Mouse (Mus musculus) E14TG2a.4 (cell line): ENCODE measurements around the gene A730049H05Rik.

Experiments
- CTCF ChIP-seq: conservative IDR thresholded peaks from 2 replicates; pipeline ENCODE4 v1.5.1; 2014; ENCODE audit warnings: low read length
- NANOG ChIP-seq: IDR thresholded peaks from 2 replicates; pipeline ENCODE4 v1.6.1; 2014; ENCODE audit warnings: borderline replicate concordance, low read length, mixed read lengths

DNA sequence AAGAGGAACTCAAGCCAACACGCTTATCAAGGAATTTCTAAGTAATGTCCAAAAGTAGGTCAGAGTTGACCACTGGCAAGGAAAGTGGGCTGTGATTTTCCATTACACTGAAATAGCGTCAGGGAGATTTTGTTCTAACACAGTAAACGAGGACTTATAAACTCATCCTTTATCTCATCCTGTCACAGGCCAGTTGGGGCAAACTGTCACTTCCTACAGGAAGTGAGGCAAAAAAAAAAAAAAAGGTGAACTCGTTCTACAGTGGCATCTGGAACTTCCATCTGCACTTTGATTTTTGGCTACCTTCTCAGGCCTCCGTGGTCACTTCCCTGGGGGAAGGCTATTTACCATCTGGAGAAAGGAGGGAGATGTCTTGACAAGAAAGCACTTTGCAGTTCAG, 58.6 kb downstream of the A730049H05Rik start:
- no peak for TF ChIP-seq NANOG
- TF ChIP-seq CTCF: no peak
